Mouse (Mus musculus) lung, adult 2 months (tissue): Measurements from ENCODE around the gene Bnc1.

Source experiments
- CTCF ChIP-seq: fragments of 200-500 bp; IDR thresholded peaks from 2 replicates; pipeline ENCODE4 v1.5.1; 2011; ENCODE audit warnings: mild to moderate bottlenecking, low read length, control low read depth; ENCODE audit not compliant: insufficient read depth
- POLR2A ChIP-seq: fragments of 200-500 bp; IDR thresholded peaks from 2 replicates; pipeline ENCODE4 v1.6.1; 2011; ENCODE audit warnings: low read depth, mild to moderate bottlenecking, control low read depth, low read length, borderline replicate concordance; ENCODE audit errors: extremely low read depth

DNA sequence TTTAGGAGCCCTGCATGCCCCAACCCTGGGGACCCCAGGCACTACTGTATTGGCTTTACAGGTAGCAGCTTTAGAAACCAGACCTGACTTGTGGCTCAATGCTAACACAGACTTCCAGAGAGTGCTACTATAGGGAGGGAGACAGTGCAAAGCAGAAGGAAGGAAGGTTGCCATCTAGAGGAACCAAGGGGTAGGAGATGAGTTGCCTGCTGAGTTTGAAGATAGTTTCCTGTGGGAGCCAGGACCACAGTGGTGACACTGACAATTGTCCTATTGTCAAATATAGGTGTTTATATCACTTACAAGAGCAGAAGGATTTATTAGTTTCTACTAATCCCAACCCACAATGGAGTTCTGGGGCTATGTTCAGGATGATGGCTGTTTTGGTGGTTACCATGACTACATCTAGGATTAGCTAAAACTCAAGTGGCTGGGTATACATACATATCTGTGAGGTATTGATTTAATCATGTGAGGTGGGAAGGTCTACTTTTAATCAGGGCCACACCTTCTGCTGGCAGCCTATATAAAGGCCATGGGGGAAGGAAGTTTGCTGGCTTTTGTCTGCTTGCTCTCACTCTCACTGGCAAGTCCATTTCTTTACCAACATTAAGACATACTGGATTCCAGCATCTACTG lies 37.8 kb downstream of the Bnc1 start:
- TF ChIP-seq CTCF (peak; percentile 34; the same call in 1 of the 2 replicates), POLR2A (no peak)
